Mouse (Mus musculus): ENCODE measurements around the gene Brf1. TPM values are rescaled to one million over a fixed set of nuclear protein-coding genes. Genes with fewer than 3 reads are reported as not detected.

The Brf1 gene
- polyA plus RNA-seq, 1 experiment from 2014 or later, result 62.5 TPM

DNA sequence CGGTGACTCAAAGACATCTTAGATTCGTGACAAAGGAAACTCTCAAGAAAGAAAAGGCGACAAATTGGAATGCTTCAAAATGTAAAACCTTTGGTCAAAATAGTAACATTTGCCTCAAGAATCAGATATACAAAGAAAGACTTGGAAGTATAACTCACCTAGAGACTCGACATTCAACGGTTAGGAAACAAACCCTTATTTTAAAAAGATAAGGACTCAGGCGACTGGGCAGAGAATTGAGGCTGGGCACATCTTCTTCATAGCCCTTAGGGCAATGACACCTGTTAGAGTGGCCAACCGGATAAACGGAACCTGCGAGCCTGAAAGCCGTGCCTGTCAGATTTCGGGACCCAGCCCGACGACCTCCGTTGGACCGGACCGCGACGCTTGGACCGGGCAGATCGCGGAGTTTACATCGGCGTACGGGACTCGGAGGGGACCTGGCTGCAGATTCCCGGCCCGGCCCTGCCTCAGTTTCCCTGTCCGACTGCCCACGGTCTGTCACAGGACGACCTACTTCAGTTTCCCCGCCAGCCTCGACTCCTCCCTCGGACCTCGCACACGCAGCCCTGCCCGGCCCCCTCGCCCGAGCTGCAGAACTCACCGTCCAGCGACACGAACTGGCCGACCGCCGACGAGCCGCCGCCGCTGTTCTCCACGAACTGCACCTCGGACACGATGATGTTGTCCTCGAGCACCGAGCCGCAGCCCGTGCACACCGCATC, 773 bp downstream of the Brf1 start:
- no peak for ATAC-seq

DNA sequence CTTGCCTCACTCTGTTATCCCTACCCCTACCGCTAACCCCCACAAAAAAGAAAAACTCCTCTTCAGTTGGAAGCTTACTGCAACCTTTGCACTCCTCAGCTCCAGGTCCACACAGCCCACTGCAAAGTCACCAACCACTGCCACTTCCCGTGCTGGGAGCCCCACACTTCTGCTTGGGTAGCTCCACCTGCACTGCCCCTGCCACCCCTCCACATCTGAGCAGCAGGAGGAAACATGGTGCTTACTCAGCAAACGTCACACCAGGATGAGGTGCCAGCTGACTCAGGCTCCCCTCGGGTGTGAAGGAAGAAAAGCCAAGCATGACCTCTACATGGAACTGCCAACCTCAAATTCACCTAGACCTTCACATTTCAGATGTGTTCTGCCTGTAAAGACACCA, 6.4 kb downstream of the Brf1 start:
- no peak overlapping the region for H3K4me2 ChIP-seq
- H3K27ac ChIP-seq, result no peak overlapping the region
- no peak for ATAC-seq
- no peaks in the 10 kb centered on the region for H3K27me3 ChIP-seq
- H3K4me3 ChIP-seq, result no peak overlapping the region
- no peak overlapping the region for H3K9ac ChIP-seq
- peaks cover 41% of the 10 kb centered on the region for H3K36me3 ChIP-seq (ENCODE audit: poor library complexity, severe bottlenecking)
- no peaks in the 10 kb centered on the region for H3K9me3 ChIP-seq (replicated peaks)
- peaks cover 13% of the 10 kb centered on the region for H3K4me1 ChIP-seq
- 76% methylated on average over 4 of the region's 4 CpGs for WGBS

More for the DNA sequence above, 773 bp downstream of the Brf1 start:
- Histone ChIP-seq H3K4me3 (peak overlapping the region; percentile 86), H3K27ac (peak overlapping the region; percentile 89), H3K36me3 (ENCODE audit: poor library complexity, severe bottlenecking) (peaks cover 18% of the 10 kb centered on the region; the same call in 1 of the 2 replicates), H3K27me3 (no peaks in the 10 kb centered on the region), H3K9ac (peak overlapping the region; percentile 96), H3K4me2 (peak overlapping the region; percentile 88), H3K9me3 (replicated peaks) (no peaks in the 10 kb centered on the region), H3K4me1 (peaks cover 24% of the 10 kb centered on the region)
- WGBS, result 1% methylated on average over 54 of the region's 56 CpGs

DNA sequence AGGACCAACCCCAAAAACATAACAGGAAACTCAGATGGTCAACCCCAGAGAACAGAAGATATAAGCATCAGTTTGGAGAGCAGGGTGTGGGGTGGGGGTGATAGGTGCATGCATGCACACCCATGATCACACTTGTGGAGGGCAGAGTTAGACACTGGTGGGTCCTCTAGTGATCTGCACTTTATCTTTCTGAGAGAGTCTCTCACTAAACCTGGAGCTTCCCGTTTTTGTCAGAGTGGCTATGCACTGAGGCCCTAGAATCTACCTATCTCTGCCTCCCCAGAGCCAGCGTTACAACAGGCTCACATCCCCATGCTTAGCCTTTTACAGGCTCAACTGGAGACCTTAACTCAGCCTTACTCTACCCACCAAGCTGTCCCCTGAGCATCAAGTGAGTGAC, 9.1 kb downstream of the Brf1 start:
- H3K4me1 ChIP-seq, result no peaks in the 10 kb centered on the region; the same call in 1 of the 2 replicates
- ATAC-seq, result no peak
- peaks cover 50% of the 10 kb centered on the region for H3K36me3 ChIP-seq (ENCODE audit: poor library complexity, severe bottlenecking)
- H3K9ac ChIP-seq, result no peak overlapping the region
- no peaks in the 10 kb centered on the region for H3K9me3 ChIP-seq (replicated peaks)
- no peak overlapping the region for H3K4me3 ChIP-seq
- H3K27ac ChIP-seq, result no peak overlapping the region
- no peaks in the 10 kb centered on the region for H3K27me3 ChIP-seq
- WGBS, result 88% methylated on average over 2 of the region's 2 CpGs
- H3K4me2 ChIP-seq, result no peak overlapping the region

DNA sequence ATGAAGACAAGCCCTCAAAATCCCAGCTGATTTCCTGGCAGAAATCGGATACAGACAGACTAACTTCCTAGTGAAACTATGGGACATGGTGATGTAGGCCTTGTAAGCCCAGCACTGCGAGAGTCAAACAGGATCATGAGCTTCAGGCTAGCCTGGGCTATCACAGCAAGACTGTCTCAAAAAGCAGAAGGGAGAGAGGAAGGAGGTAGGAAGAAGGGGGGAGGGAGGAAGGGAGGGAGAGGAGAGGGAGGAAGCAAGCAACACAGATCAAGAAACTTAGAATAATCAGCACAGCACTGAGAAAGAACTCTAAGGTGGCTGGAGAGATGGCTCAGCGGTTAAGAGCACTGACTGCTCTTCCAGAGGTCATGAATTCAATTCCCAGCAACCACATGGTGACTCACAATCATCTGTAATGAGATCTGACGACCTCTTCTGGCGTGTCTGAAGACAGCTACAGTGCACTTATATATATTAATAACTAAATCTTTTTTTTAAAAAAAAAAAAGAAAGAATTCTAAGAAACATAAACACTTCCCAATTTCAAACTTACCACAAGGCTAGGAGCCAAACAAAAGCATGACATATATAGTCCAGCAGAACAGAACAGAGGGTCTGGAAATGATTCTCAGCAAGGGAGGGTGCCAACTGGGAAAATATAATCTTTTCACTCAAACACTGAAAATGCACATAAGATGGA, 9.6 kb downstream of the Brf1 start:
- ATAC-seq, result no peak
- peaks cover 52% of the 10 kb centered on the region for H3K36me3 ChIP-seq (ENCODE audit: poor library complexity, severe bottlenecking)
- WGBS, result 92% methylated on average over 5 of the region's 5 CpGs

DNA sequence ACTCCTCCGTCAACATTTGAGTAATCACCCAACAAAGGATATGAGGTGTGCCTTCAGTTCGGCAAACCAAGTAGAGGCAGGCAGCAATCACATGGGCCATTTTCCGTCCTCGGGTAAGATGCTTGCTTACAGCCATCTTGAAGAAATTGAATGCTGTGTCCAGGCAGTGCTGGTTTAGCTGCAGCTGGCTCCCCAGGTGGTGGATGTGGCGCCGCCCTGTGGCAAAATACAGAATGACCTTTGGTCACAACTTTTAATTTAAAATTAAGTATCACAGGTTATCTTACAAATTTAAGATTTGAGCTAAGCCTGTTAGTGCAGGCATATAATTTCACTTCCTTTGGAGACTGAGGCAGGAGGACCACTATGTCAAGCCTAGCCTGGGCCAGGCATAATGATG, 12.6 kb downstream of the Brf1 start:
- Histone ChIP-seq H3K36me3 (ENCODE audit: poor library complexity, severe bottlenecking) (peaks cover 67% of the 10 kb centered on the region), H3K4me1 (no peaks in the 10 kb centered on the region; the same call in 1 of the 2 replicates), H3K9me3 (replicated peaks) (no peaks in the 10 kb centered on the region), H3K9ac (no peak overlapping the region), H3K4me3 (no peak overlapping the region), H3K27me3 (no peaks in the 10 kb centered on the region), H3K27ac (no peak overlapping the region), H3K4me2 (no peak overlapping the region)
- 78% methylated on average over 6 of the region's 6 CpGs for WGBS
- no peak for ATAC-seq

More for the DNA sequence above, 9.6 kb downstream of the Brf1 start:
- H3K4me2 ChIP-seq, result no peak overlapping the region
- H3K4me1 ChIP-seq, result no peaks in the 10 kb centered on the region; the same call in 1 of the 2 replicates
- no peak overlapping the region for H3K27ac ChIP-seq
- H3K9ac ChIP-seq, result no peak overlapping the region
- no peak overlapping the region for H3K4me3 ChIP-seq
- no peaks in the 10 kb centered on the region for H3K27me3 ChIP-seq
- H3K9me3 ChIP-seq (replicated peaks), result no peaks in the 10 kb centered on the region

DNA sequence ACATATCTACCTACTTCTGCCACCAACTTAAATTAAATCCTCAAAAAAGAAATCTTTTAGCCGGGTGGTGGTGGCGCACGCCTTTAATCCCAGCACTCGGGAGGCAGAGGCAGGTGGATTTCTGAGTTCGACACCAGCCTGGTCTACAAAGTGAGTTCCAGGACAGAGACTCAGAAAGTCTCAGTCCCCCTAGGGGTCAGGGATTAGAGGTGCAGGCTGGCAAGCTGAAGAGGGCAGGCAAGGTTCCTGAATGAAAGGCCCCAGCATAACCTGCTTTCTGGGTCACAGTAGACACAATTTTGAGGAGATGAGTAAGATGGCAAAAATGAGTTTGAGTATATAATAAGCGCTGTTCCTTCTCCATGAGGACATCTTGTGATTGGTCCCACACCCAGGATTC, 15.2 kb downstream of the Brf1 start:
- Histone ChIP-seq H3K4me1 (peaks cover 10% of the 10 kb centered on the region), H3K4me2 (no peak overlapping the region), H3K9ac (no peak overlapping the region), H3K9me3 (replicated peaks) (no peaks in the 10 kb centered on the region), H3K4me3 (no peak overlapping the region), H3K27me3 (no peaks in the 10 kb centered on the region), H3K27ac (no peak overlapping the region), H3K36me3 (ENCODE audit: poor library complexity, severe bottlenecking) (peaks cover 72% of the 10 kb centered on the region)
- WGBS, result 95% methylated on average over 6 of the region's 6 CpGs
- ATAC-seq, result no peak

DNA sequence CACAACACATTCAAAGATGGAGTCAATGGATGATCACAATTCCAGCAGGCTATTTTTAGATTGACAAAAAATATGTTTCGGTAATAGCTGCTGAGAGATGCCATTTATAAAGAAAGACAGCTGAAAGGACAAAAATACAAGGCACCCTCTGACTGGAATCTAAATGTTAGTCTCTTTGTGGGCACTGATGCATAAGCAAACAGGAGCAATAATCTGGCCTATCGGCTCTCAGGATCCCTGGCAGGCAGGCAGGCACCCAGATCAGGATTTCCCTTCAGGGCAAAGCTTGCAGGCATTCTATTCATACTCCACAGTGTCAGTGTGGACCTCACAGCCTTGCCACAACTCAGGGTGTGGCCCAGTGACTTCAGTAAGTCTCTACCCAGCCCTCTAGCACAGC, 18.5 kb downstream of the Brf1 start:
- ATAC-seq, result no peak
- Histone ChIP-seq H3K36me3 (ENCODE audit: poor library complexity, severe bottlenecking) (peaks cover 90% of the 10 kb centered on the region), H3K9me3 (replicated peaks) (no peaks in the 10 kb centered on the region), H3K27ac (peak overlapping the region; percentile 14; the same call in 1 of the 2 replicates), H3K9ac (no peak overlapping the region), H3K27me3 (no peaks in the 10 kb centered on the region), H3K4me2 (no peak overlapping the region), H3K4me3 (no peak overlapping the region), H3K4me1 (peaks cover 19% of the 10 kb centered on the region)
- WGBS, result 56% methylated on average over 2 of the region's 2 CpGs

DNA sequence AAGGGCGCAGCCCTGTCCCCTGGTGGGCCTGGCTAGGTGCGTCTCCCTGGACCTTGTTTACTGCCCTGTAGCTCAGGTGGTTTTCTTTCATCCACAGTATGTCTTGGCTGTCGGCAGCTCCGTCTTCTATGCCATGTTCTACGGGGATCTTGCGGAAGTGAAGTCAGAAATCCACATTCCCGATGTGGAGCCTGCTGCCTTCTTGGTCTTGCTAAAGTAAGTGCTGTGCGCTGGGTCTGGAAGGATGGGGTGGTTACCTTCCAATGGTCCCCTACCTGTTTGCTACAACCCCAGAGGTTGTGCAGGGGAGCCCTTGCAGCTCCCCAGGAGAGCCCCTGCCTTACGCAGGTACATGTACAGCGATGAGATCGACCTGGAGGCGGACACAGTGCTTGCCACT, 23.3 kb downstream of the Brf1 start:
- no peaks in the 10 kb centered on the region for H3K9me3 ChIP-seq (replicated peaks)
- H3K9ac ChIP-seq, result peak overlapping the region; percentile 88
- 47% methylated on average over 12 of the region's 12 CpGs for WGBS
- no peaks in the 10 kb centered on the region for H3K27me3 ChIP-seq
- peak overlapping the region; percentile 67 for H3K4me3 ChIP-seq
- peaks cover 26% of the 10 kb centered on the region for H3K4me1 ChIP-seq
- no peak for ATAC-seq
- peak overlapping the region; percentile 88 for H3K4me2 ChIP-seq
- peak overlapping the region; percentile 91 for H3K27ac ChIP-seq
- H3K36me3 ChIP-seq (ENCODE audit: poor library complexity, severe bottlenecking), result peaks cover 69% of the 10 kb centered on the region

DNA sequence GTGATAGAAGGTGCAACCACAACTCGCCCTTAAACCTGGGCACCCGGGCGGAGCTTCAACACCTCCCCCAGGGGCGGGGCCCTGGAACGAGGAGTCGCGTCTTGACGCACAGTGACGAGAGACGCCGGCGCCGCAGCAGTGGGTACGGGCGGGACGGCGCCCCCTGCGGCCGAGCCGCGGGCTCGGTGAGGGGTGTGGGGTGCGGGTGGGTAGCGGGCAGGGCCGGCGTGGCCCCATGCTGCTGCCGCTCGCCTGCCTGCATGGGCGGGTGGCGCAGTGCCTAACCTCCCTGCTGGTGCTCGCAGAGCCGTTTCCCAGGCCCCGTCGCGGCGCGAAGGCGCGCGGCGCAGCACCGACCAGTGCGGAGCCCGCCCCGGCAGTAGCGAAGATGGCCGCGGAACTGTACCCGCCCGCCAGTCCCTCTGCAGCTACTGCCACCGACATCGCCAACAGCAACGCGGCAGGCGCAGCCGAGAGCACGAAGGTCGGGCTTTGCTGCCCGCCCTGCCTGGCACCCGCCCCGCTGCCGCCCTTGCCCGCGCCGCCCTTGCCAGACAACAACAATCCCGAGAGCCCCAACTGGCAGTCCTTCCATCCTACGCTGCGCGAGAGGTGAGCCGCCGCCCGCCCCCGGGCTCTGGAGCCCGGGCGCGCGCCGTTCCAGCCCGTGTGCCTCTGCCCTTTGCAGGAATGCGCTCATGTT, 24.0 kb downstream of the Brf1 start, which contains the start of gene Btbd6:
Gene Btbd6, plus strand, starts transcription at position 112 of the 703 bp plus-strand sequence.
- Histone ChIP-seq H3K36me3 (ENCODE audit: poor library complexity, severe bottlenecking) (peaks cover 69% of the 10 kb centered on the region), H3K27ac (peak within 1 kb of the TSS; percentile 91)
- ATAC-seq, result peak; percentile 97

DNA sequence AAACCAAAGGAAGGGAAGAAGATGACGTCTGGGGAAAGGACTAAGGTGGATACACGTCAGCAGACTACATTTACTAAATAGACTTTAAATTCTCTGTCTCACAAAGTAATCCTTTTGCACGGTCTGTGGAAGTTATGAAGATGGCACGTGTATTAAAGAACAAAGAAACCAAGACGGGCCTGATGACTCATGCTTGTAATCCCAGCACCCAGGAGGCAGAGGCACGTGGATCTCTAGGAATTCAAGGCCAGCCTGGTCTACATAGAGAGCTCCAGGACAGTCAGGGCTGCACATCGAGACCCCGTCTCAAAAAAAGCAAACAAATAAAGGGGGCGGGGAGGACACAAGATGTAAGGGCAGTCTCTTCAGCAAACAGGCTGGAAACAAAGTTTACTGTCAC, 25.8 kb downstream of the Brf1 start:
- Histone ChIP-seq H3K4me1 (peaks cover 20% of the 10 kb centered on the region), H3K27ac (no peak overlapping the region), H3K4me2 (no peak overlapping the region), H3K36me3 (ENCODE audit: poor library complexity, severe bottlenecking) (peaks cover 69% of the 10 kb centered on the region), H3K9me3 (replicated peaks) (no peaks in the 10 kb centered on the region), H3K4me3 (no peak overlapping the region), H3K27me3 (no peaks in the 10 kb centered on the region), H3K9ac (no peak overlapping the region)
- WGBS, result 89% methylated on average over 9 of the region's 9 CpGs
- no peak for ATAC-seq

More for the DNA sequence above, 24.0 kb downstream of the Brf1 start, which contains the start of gene Btbd6:
- Histone ChIP-seq H3K4me2 (peak within 1 kb of the TSS; percentile 88), H3K27me3 (no peaks in the 10 kb centered on the region), H3K4me1 (peaks cover 20% of the 10 kb centered on the region), H3K4me3 (peak within 1 kb of the TSS; percentile 67), H3K9ac (peak within 1 kb of the TSS; percentile 88), H3K9me3 (replicated peaks) (no peaks in the 10 kb centered on the region)
- 1% methylated on average over 78 of the region's 80 CpGs for WGBS

DNA sequence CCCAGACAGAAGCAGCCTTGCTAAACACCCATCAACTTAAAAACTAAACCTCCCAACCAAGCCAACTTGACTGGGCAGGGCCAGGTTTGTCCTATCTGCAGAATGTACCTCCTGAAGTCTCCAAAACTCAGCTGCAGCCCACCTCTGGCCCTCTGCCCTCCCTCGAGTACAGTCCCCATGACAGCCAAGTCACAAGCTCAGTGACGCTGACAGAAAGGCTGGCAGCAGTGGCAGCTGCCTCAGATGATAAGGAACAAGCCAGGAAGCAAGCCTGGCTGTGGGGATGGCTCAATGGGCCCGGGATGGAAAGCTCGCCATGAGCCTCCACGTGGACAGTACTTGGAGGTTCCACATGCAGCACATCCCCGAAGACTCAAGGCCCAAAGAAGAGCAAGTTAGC, 30.9 kb downstream of the Brf1 start:
- peaks cover 96% of the 10 kb centered on the region for H3K36me3 ChIP-seq (ENCODE audit: poor library complexity, severe bottlenecking)
- H3K27ac ChIP-seq, result no peak overlapping the region
- no peaks in the 10 kb centered on the region for H3K4me1 ChIP-seq
- ATAC-seq, result no peak
- H3K4me2 ChIP-seq, result no peak overlapping the region
- 96% methylated on average over 6 of the region's 6 CpGs for WGBS
- H3K9ac ChIP-seq, result no peak overlapping the region
- no peaks in the 10 kb centered on the region for H3K27me3 ChIP-seq
- no peaks in the 10 kb centered on the region for H3K9me3 ChIP-seq (replicated peaks)
- no peak overlapping the region for H3K4me3 ChIP-seq

DNA sequence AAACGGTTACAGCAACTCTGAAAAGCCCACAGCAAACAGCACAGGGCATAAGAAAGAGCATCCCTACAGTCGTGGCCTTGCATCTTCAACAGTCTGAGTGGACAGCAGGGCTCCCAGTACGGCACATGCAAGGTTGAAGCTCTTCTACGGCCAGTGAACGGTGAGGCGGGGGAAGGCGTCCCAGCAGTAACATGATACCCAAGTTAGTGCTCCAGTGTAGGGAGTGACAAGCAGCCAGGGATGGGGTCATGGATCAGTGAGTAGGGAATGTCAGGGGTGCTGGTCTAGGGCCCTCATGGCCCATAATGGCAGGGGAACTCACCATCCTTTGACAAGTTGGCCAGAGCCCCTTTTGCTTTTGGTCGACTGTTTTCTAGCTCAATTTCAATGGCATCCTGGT, 31.6 kb downstream of the Brf1 start:
- H3K4me3 ChIP-seq, result no peak overlapping the region
- H3K36me3 ChIP-seq (ENCODE audit: poor library complexity, severe bottlenecking), result peaks cover 100% of the 10 kb centered on the region
- 82% methylated on average over 8 of the region's 8 CpGs for WGBS
- no peak overlapping the region for H3K9ac ChIP-seq
- no peaks in the 10 kb centered on the region for H3K27me3 ChIP-seq
- no peaks in the 10 kb centered on the region for H3K4me1 ChIP-seq
- H3K9me3 ChIP-seq (replicated peaks), result no peaks in the 10 kb centered on the region
- ATAC-seq, result no peak
- H3K4me2 ChIP-seq, result no peak overlapping the region
- H3K27ac ChIP-seq, result no peak overlapping the region
